Mouse (Mus musculus): ENCODE results near the gene Aqp2.

Aqp2 gene

DNA sequence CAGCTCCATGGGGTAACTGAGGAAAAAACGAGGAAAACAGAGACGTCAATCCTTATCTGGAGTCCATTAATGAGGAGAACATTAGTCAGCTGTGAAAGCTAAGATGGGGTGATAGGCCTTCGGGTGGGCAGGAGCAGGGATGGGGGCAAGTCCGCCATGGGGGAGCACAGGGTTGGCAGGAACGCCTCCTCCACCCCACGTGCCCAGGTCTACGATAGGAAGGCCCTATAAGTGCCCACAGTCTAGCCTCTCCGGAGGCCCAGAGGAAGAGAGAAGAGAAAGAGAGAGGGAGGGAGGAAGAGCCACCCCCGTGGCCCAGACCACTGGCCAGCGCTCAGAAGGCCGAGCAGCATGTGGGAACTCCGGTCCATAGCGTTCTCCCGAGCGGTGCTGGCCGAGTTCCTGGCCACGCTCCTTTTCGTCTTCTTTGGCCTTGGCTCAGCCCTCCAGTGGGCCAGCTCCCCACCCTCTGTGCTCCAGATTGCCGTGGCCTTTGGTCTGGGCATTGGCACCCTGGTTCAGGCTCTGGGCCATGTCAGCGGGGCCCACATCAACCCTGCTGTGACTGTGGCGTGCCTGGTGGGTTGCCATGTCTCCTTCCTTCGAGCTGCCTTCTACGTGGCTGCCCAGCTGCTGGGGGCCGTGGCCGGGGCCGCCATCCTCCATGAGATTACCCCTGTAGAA lies at the start of gene Aqp2:
Gene Aqp2, plus strand, starts transcription at position 254 of the 684 bp plus-strand sequence.
- peak; percentile 10 to 65 for DNase-seq

DNA sequence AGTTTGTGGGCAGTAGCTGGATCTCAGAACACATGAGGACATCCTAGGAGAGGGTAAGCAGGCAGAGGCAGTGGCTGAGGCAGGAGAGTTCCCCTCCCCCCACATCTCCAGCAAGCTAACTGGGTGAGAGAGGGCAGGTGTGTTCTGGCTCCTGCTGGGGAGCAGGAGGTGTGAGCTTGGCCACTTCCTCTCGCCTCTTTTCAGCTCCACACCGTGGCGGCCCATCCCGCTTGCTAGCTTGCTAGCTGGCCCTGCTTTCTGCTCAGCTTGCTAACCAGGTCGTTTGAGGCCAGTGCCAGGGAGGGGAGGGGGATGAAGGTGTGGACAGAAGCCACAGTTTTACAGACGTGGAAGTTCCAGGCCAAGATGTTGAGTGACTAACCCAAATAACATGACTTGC lies 47.7 kb upstream of the Aqp2 start:
- no peak for DNase-seq

DNA sequence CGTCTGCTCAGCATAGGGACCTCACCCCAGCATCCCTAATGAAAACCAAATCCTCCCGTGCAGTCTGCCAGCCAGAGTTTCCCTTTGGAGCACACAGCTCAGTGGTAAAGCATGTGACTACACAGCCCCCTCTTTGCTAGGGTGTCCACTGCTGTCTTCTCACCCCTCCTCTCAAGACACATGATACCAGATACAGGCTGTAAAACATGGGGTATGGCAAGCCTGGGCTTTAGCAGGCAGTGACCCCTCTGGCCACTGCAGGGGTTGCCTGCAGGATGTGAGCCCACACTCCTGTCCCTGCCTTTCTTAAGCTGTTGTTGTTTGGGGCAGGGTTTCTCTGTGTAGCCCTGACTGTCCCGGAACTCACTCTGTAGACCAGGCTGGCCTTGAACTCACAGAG lies 46.8 kb upstream of the Aqp2 start:
- DNase-seq = no peak

DNA sequence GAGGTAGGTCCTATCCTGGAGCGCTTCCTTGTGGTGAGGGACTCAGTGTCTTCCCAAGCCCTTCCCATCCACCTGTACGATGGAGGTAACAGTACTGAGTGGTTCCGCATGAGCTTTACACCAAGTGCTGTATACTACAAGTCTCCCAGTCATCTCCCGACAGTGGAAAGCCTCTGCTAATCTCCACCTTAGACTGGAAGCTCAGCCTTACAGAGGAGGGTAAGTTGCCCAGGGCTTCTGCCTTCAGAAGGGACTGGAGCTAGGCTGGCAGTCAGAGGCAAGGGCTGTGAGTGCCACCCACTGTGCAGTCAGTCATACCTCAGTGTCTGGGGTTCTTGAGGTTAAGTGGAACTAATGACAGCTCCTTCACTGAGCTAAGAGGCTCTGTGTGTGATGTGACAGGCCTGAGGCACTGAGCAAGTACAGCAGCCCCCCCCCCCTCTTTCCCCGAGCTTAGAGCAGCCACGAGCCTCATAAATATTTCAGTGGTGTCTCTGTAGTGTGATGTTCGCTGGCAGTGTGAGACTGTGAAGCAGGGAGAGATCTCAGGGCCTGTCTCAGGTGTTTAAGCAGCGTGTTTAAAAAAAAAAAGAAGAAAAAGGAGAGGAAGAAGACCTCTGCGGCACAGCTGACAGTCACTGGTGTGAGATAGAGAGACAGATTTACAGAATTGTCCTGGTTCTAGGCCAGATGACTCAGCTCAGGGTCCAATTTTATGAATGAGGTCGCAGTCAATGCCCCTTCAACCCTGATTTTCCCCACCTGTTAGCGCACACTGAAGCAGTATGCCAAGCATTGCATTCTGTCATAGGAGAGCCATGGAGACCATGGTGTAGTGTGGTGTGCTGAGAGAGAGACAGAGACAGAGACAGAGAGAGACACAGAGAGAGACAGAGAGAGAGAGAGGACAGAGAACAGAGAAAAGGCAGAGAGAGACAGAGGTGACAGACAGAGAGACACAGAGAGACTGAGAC lies 41.7 kb upstream of the Aqp2 start:
- DNase-seq = no peak

DNA sequence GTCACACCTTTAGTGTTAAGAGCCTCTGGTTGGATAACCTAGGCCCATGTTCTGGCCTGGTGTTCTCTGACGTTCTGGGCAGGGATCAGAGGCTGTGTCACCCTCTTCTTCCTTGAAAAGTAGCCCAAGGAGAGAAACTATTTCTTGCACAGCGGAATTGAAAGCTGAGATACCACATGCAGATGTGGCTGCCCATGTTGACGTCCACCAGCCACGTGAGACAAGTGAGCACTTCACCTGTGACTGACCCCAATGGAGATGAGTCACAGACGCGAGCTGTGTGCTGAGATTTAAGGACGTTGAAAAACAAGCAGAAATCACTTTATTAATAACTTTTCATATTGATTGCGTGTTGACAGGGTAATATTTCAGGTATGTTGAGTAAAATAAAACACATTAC lies 39.0 kb upstream of the Aqp2 start:
- DNase-seq = no peak

DNA sequence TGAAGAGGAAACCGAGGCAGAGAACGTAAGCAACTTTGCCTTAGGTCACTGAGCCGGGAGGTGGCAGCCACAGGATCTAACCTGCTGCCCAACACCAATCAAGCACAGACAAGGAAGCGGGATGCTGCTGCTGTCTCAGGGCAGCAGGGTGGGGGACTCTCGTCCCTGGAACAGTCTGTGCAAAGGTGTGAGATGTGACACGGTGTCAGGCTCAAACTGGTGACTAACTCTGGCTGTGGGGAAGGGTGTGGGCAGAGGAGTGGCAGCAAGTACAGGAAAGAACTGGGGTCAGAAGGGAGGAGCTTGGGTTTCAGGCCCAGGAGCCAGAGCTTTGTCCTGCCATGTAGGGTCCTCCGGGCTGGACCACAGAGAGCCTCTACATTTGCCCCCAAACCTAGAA lies 34.8 kb upstream of the Aqp2 start:
- DNase-seq = no peak

DNA sequence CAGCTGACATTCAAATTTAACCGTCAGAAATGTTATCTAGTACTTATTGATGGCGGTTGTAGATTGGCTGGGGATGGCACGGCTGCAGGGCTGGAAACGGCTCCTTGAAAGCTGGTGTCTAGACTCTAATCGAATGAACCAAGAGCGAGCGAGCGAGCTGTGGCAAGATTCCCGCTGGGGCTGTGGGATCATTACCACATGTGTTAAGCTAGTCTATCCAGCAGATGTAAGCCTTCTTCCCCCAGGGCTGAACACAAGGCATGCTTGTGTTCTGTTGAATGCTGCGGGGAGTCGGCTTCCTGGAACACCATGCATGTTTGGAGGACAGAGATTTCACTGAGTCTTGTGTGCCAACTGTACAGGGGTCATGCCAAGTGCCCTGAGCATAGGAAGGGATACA lies 32.3 kb upstream of the Aqp2 start:
- no peak for DNase-seq

DNA sequence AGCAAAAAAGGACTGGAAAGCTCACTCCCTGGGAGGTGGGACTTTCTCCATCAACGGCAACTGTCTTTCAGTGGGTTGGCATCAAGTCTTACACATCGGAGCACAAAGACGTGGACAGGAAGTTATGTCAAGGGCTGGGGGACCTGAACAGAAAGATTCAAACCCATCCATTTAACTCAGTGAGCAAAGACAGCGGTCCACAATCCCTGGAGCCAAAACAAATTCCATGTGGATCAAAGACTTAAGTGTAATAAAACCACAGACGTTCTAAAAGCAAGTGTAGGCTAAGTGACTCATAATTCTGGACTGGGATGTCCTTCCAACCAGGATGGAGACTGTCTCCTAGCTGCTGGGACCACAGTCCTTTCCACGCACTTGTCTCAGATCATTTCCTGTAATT lies 31.1 kb upstream of the Aqp2 start:
- DNase-seq = no peak

DNA sequence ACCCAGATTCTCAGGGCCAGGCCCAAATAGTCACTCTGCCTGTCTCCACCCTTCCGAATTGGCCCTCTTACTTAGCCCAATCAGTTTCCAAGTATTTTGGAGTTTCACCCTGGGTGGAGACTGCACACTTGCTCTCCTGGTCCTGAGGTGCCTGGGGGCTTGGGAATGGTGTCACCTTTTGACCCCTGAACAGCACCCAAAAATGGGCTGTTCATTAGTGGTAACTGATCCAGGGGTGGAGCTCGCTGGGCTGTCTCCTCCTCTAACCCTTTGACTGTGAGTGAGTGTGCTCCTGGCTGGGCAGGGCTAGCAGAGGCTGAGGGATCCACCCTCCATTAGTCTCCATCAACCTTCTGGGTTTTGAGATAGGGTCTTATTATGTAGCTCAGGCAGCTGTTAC lies 29.0 kb upstream of the Aqp2 start:
- DNase-seq = no peak

DNA sequence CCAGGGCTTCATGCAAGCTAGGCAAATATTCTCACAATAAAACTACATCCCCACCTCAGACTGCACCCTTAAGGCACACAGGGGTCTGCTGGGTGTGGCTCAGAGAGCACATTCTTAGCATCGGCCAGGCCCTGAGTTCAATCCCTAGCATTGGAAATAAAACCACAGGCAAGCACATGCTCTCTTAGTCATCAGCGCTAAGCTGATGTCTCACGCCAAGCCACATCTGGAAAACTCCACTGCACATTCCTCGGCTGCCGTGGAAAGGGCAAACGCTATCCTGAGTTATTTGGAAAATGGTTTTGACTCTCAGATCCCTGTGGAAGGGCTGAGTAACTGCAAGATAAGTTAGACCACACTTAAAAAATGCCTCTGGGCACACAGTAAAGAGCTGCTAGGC lies 25.1 kb upstream of the Aqp2 start:
- DNase-seq = no peak

DNA sequence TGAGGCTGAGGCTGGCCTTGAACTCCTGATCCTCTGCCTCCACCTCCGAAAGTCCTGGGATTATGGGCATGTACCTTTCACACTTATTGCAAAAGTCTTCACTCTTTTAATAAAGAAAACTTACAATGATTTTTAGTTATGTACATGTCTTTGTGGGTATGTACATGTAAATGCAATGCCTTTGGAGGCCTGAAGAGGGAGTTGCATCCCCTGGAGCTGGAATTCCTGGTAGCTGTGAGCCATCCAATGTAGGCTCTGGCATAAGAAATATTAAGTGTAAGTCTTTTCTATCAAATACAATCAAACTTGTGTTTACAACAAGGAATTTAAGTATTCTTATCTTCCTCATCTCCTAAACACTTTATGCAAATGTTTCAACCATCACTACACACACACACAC lies 19.9 kb upstream of the Aqp2 start:
- DNase-seq = no peak

DNA sequence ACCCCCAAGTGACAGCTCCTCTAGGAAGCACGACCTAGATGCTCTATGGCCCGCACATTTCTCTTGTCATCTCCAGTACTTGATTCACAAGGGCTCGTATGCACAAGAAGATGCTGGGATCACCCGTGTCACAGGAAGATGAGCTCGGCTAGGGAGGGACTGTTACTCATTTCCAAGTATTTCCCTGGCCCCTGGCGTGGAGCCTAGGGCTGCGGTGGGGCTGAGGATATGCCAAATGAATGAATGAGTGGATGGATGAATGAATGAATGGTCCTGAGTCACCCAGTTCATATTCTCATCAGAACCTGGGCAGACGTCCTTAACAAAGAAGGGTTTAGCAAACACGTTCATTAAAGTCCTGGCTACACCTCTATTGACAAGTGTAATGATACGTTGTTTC lies 18.6 kb upstream of the Aqp2 start:
- DNase-seq = no peak

DNA sequence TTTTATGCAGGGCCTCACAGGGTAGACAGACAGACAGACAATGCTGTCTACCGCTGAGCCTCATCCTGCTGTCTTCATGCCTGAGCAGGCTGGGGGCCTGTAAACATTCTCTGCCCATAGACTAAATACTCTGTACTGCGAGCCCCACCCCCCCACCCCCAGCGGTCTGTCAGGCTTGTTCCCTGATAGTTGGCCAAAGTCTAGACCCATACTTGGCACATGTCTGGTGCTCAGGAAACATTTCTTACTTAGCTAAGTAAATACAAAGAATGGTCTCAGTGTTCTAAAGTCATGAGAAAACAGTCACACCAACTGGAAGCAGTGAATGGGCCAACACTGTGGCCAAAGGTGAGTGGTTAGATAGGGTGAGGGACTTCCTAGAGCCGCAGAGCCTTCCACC lies 11.5 kb upstream of the Aqp2 start:
- DNase-seq = peak in 1 of 2 experiments; percentile 54

DNA sequence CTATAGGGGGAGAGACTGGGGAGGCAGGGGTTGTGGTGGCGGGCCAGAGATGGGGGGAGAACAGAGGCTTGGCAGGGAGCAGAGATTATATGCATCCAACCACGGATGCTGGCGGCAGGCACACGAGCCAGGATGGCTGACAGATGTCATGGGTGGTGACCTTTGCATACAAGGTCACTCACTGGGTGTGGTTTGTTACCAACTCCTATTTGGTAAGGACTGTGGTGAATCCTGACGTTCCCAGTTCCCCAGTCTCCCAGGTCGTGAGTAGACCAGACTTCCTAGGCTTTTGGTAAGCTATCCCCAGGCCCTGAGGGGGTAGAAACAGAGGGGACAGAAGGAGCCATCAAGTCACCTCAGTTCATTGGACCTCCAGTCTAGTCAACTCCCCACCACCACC lies 10.2 kb upstream of the Aqp2 start:
- DNase-seq = no peak

DNA sequence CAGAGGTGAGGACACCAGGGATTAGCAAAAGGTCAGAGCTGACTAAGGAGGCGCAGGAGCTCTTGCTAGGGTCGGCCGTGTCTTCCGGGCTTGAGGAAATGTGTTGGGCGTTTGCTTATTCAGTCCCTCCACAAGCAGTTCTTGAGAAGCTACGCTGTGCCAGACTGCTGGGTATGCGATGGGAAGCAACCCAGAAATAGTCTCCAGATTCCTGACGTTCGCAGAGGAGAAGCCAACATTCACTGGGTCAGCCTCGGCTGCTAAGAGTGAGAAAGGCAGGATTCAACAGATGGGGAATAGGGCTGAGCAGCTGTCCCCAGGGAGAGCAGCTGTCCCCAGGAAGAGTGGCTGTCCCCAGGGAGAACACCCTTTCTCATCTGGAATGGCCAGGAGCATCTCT lies 9.7 kb upstream of the Aqp2 start:
- no peak for DNase-seq

DNA sequence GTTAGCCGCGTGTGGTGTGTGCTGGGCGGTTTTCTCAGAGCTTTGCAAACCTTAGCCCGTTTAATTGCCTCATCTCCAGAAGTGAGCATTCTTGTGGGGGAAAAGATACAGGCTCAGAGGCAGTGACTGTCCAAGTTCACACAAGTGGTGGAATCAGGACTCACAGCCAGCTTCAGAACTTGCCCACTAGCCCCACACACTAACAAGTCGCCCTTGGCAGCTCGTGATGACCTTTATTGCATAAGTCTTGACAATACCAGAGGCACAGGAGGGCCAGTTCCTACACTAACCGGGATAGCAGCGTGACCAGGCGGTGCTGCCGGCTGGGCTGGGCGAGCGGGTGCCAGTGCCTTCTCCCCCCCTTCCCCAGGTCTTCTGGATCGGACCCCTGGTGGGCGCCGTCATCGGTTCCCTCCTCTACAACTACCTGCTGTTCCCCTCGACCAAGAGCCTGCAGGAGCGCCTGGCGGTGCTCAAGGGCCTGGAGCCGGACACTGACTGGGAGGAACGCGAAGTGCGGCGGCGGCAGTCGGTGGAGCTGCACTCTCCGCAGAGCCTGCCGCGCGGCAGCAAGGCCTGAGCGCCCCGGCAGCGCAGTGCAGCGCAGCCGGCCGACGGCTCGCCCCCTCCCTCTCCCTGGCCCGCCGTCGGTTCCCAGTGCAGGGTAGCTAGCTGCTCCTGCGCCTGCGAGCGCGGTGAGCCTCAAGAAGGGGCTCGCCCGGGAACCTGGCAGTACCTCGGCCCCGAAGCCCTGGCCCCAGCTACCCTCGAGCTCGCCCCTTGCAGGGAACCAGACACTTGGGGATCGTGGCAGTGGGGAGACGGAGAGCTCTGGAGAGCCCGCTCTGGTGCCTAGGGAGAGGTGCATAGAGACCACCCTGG lies 4.8 kb downstream of the Aqp2 start:
- peak; percentile 50 to 63 for DNase-seq

DNA sequence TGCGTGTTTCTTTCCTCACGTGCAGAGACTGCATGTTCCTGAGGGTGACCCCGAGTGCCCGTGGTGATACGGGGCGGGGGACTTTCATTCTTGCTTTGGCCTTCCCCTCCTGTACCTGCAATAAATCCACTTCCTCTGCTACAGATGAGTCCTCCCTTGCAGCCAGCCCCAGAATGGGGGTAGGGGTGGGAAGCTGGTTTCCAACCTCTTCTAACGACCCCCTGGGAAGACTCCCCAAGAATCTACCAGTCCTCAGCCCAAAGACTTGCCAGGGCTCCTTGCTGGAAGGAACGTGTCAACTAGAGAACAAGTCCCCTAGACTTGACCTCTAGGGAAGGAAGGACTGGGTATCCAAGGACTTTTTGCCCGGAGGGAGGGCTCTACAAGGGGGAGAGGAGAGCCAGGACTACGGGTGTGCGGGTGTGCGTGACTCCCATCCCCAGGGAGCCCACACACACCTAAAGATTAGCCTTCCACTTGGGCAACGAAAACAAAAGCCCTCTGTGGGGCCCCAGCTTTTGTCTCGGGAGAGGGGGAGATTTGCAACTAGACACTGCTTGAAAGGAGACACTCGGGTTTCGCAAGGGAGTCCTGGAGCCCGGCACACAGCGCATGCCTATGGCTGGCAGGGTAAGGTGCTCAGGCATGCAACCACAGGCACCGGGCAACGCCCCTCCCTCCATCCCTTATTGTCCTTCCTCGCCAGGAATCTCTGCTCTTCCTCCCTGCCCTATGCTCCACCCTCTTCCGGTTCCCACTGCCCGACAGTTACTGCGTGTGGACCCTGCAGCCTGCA lies 5.8 kb downstream of the Aqp2 start:
- peak; percentile 21 to 54 for DNase-seq

DNA sequence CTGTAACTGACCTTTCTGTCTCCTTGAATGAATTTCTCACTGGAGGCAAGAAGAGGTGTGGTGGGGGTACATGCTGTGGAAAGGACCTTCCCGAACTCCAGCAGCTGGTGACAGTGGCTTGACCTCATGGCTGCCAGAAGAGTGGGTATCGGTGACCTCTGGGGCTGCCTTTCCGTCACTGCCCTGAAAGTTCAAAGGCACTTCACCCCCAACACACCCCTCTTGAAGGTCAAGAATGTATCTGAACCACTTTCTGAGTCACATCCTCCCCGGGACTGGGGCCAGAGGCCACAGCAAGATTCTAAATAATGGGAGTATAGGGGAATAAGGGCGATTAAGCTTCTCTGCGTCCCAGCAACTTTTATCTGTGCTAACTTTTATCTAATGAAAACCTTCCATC lies 6.9 kb downstream of the Aqp2 start:
- no peak for DNase-seq

DNA sequence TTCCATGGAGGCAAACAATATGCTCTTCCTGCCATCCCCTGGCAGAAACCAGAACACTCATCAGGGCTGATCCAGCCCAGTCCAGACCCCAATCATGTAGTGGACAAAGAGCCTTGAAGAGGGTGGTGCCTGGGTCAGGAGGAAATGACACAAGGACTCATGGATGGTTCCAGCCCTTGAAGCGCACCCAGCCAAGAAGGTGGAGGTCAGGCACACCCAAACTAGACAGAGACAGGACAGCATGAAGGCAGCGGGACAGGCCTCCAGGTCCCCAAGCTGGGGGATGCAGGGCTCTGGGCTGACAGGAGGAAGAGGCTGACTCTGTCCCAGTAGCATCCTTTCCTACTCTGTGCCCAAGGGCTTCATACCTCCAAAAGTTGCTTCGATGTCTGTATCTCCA lies 7.7 kb downstream of the Aqp2 start:
- peak in 1 of 2 experiments; percentile 37 for DNase-seq

DNA sequence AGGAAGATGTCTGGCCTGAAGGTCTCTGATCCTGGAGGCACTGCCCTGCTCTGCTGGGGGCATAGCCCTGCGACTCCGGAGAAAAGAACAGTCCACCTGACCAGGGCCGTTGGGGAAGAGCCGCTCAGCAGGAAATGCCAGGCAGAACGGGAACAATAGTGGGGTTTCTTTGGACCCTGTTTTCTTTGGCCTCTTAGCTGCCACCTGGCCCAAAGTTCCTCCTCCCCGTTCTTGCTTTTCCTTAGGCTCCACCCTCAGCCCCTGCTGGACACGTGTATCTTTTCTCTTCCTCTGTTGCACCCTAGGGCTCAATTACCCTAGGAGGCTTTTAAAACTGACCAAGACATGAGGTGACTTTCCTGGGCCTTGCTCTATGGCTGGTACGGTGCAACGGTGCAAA lies 10.4 kb downstream of the Aqp2 start:
- no peak for DNase-seq

DNA sequence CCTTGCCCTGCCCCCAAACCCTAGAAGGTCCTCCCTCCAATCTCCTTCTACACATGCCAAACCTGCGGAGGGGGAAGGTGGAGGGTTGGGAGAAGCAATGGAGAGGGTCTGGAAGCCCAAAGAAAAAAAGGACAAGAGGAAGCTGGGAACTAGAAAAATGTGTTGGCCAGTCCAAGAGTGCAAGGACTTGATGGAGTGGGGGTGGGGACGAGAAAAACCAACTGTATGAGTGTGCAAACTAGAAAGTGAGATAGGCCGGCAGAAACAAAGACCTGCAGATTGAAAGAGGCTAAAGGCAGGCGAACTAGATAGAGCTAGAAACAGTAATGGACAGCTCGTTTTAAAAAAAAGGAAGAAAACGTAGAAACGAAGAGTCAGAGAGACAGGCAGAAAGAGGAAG lies 10.8 kb downstream of the Aqp2 start:
- DNase-seq = no peak

DNA sequence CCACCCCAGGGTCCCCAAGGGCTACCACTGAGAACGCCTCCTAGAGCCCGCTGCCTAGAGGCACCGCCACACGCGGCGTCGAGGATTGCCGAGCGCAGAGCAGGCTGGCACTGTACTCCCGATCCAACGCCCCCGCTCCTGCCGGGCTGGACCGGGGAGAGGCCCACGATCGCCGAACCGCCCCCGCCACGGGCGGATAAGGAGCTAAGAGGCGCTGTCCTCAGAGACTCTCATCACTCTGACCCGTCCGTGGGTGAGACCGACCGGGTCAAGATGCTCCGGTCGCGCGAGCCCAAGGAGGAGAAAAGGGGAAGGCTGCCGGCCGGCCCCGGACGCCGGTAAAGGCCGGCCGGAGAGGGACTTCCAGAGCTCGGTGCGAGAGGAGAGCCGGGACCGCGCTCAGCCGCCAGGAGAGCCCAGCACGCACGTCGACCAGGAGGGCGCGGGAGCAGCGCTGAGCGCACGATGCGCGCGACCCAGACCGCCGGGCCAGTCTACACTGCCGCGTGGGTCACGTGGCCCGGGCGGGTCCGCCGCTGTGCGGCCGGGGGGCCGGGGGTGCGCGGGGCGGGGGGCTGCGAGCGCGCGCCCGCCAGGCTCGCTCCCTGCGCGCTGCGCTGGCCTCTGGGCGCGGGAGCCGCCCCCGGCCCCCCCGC lies 11.7 kb downstream of the Aqp2 start, which contains the start of gene Aqp5:
Gene Aqp5, plus strand, starts transcription at position 354 of the 656 bp plus-strand sequence.
- peak in 1 of 2 experiments; percentile 48 for DNase-seq
